Mouse (Mus musculus) spleen, adult 2 months (tissue): ENCODE results near the gene Igsf1.

Experiments used
- CTCF ChIP-seq: fragments of 200-500 bp; IDR thresholded peaks from 2 replicates; pipeline ENCODE4 v1.5.1; 2011; ENCODE audit warnings: mild to moderate bottlenecking, inconsistent platforms; ENCODE audit not compliant: insufficient read depth, insufficient read length, insufficient replicate concordance; ENCODE audit errors: extremely low read depth
- POLR2A ChIP-seq: fragments of 200-500 bp; IDR thresholded peaks from 2 replicates; pipeline ENCODE4 v1.6.1; 2011; ENCODE audit warnings: low read depth, low read length, inconsistent platforms

GRCm38 (mm10) chrX:49797213-49798019, at the start of gene Igsf1:
- TF ChIP-seq CTCF (no peak), POLR2A (no peak)
